22 mouse cellular contexts compared by ENCODE assay signal in genomic region chr15:101093988-101094387, GRCm38 (mm10). TPM values are rescaled to one million over a fixed set of nuclear protein-coding genes. Genes with fewer than 3 reads are reported as not detected.
A peak's percentile ranks its signal among the peaks of the same experiment; 100 is the strongest.
DNase-seq lines count a peak whose midpoint lies in the region; ATAC-seq and TF ChIP-seq lines count a peak whose summit lies in the region.
"Had no signal": no experiment of that assay in that cellular context is flagged by ENCODE, and none has a peak within 500 bp of the region (broad histone marks: within the 10 kb centered on the region; RNA-seq: fewer than 3 reads in every experiment).

No protein-coding gene starts in this region.

- 42% methylated on average over 6 of the region's 6 CpGs for WGBS in intestine, embryonic 16.5 days
- WGBS in intestine, postnatal 0 days, result 65% methylated on average over 6 of the region's 6 CpGs
- WGBS in hindbrain, embryonic 12.5 days, result 49% methylated on average over 6 of the region's 6 CpGs

- no peak overlapping the region for H3K4me3 ChIP-seq in intestine, embryonic 16.5 days (ENCODE audit: low read length)
- H3K4me3 ChIP-seq in intestine, postnatal 0 days (ENCODE audit: low read depth, low read length), result no peak overlapping the region
- peak overlapping the region; percentile 73 for H3K4me3 ChIP-seq in E14TG2a.4 (replicated peaks; ENCODE audit: low read length)
- no peak overlapping the region for H3K4me3 ChIP-seq in hindbrain, embryonic 12.5 days
- H3K4me3 ChIP-seq: embryonic facial prominence, embryonic 13.5 days; liver, embryonic 12.5 days; stomach, embryonic 15.5 days had no signal

- no peaks in the 10 kb centered on the region for H3K36me3 ChIP-seq in intestine, embryonic 16.5 days (ENCODE audit: control insufficient read depth, insufficient read depth, low read length)
- no peaks in the 10 kb centered on the region for H3K36me3 ChIP-seq in intestine, postnatal 0 days (ENCODE audit: control insufficient read depth, insufficient read depth)
- H3K36me3 ChIP-seq in E14TG2a.4 (ENCODE audit: insufficient read depth, low read length), result no peaks in the 10 kb centered on the region
- H3K36me3 ChIP-seq in hindbrain, embryonic 12.5 days, result no peaks in the 10 kb centered on the region
- H3K36me3 ChIP-seq: embryonic facial prominence, embryonic 13.5 days; forebrain, embryonic 15.5 days; liver, embryonic 12.5 days; stomach, embryonic 15.5 days had no signal

- H3K9ac ChIP-seq in intestine, embryonic 16.5 days (ENCODE audit: low read depth, low read length), result no peak overlapping the region
- H3K9ac ChIP-seq in intestine, postnatal 0 days (ENCODE audit: low read depth, low read length), result no peak overlapping the region
- no peak overlapping the region for H3K9ac ChIP-seq in hindbrain, embryonic 12.5 days
- H3K9ac ChIP-seq: embryonic facial prominence, embryonic 13.5 days; forebrain, embryonic 15.5 days; liver, embryonic 12.5 days; stomach, embryonic 15.5 days had no signal

- peak; percentile 88 for DNase-seq in MN1 (ENCODE audit: low spot score)
- no peak for DNase-seq in B cell, adult 2 months
- DNase-seq in ovary, postnatal 10 days (ENCODE audit: low spot score), result no peak
- DNase-seq in layer of hippocampus, postnatal 36 days, result no peak
- DNase-seq: adrenal gland, adult 2 months; cerebellum, adult 8-10 months; gastrocnemius, postnatal 14 days; kidney, adult 9 months; lung, postnatal 10 days; thymus, postnatal 14 days had no signal

- H3K4me2 ChIP-seq in intestine, embryonic 16.5 days (ENCODE audit: low read depth, low read length), result no peak overlapping the region
- H3K4me2 ChIP-seq in intestine, postnatal 0 days (replicated peaks; ENCODE audit: low read depth), result no peak overlapping the region
- no peak overlapping the region; the same call in 1 of the 2 replicates for H3K4me2 ChIP-seq in hindbrain, embryonic 12.5 days (replicated peaks)
- H3K4me2 ChIP-seq: stomach, embryonic 15.5 days had no signal

- no peak for TF ChIP-seq CTCF in intestine, postnatal 0 days (IDR thresholded peaks at IDR 0.05; ENCODE audit: low read depth)
- no peak for TF ChIP-seq CTCF in E14TG2a.4 (conservative IDR thresholded peaks at IDR 0.05; ENCODE audit: low read length)

- peak; percentile 36; the same call in 1 of the 2 replicates for ATAC-seq in intestine, embryonic 16.5 days
- ATAC-seq in intestine, postnatal 0 days, result no peak
- ATAC-seq in hindbrain, embryonic 12.5 days (ENCODE audit: low FRiP score), result no peak
- ATAC-seq: liver, embryonic 12.5 days had no signal

- H3K27me3 ChIP-seq in intestine, embryonic 16.5 days (replicated peaks; ENCODE audit: control insufficient read depth, insufficient read depth, low read length), result no peaks in the 10 kb centered on the region
- H3K27me3 ChIP-seq in intestine, postnatal 0 days (replicated peaks; ENCODE audit: control insufficient read depth, insufficient read depth, low read length), result no peaks in the 10 kb centered on the region
- peaks cover 21% of the 10 kb centered on the region for H3K27me3 ChIP-seq in E14TG2a.4 (ENCODE audit: insufficient read depth, low read length)
- no peaks in the 10 kb centered on the region for H3K27me3 ChIP-seq in hindbrain, embryonic 12.5 days
- H3K27me3 ChIP-seq: embryonic facial prominence, embryonic 13.5 days; forebrain, embryonic 15.5 days had no signal

- peaks cover 20% of the 10 kb centered on the region for H3K4me1 ChIP-seq in intestine, embryonic 16.5 days (ENCODE audit: control insufficient read depth, insufficient read depth, low read length)
- no peaks in the 10 kb centered on the region for H3K4me1 ChIP-seq in intestine, postnatal 0 days (replicated peaks; ENCODE audit: control insufficient read depth, insufficient read depth, low read length)
- H3K4me1 ChIP-seq in E14TG2a.4 (replicated peaks; ENCODE audit: low read depth, low read length), result peaks cover 79% of the 10 kb centered on the region
- peaks cover 49% of the 10 kb centered on the region for H3K4me1 ChIP-seq in hindbrain, embryonic 12.5 days

- no peaks in the 10 kb centered on the region for H3K9me3 ChIP-seq in intestine, embryonic 16.5 days (ENCODE audit: control insufficient read depth, low read length)
- H3K9me3 ChIP-seq in intestine, postnatal 0 days (ENCODE audit: control insufficient read depth), result no peaks in the 10 kb centered on the region
- H3K9me3 ChIP-seq in E14TG2a.4 (ENCODE audit: low read length), result no peaks in the 10 kb centered on the region
- H3K9me3 ChIP-seq in hindbrain, embryonic 12.5 days (replicated peaks), result no peaks in the 10 kb centered on the region
- H3K9me3 ChIP-seq: embryonic facial prominence, embryonic 13.5 days; forebrain, embryonic 15.5 days; liver, embryonic 12.5 days; stomach, embryonic 15.5 days had no signal

- no peak overlapping the region for H3K27ac ChIP-seq in intestine, embryonic 16.5 days (ENCODE audit: low read length)
- H3K27ac ChIP-seq in intestine, postnatal 0 days (ENCODE audit: low read depth, low read length), result no peak overlapping the region
- peak overlapping the region; percentile 82; the same call in 1 of the 2 replicates for H3K27ac ChIP-seq in hindbrain, embryonic 12.5 days
- H3K27ac ChIP-seq: forebrain, embryonic 15.5 days; liver, embryonic 12.5 days; stomach, embryonic 15.5 days had no signal

RNA-seq across cellular contexts. Expression of gene Fignl2, which starts 15.6 kb away (rescaled TPM):
- 0.12 TPM in 2 replicates for polyA plus RNA-seq in intestine, embryonic 16.5 days (2015; fragmentation: Nextera tagmentation; extraction: Ambion mirVana)
- polyA plus RNA-seq in intestine, postnatal 0 days (2015; fragmentation: Nextera tagmentation; extraction: Ambion mirVana), result 0.16 and 0.33 TPM in 2 replicates
- polyA plus RNA-seq in hindbrain, embryonic 12.5 days (2016; fragmentation: Nextera tagmentation; extraction: Ambion mirVana), result 0.41 and 0.44 TPM in 2 replicates
- total RNA-seq in layer of hippocampus, postnatal 36 days (2021), result 1 to 10 TPM; 1.1 to 1.2 TPM
- total RNA-seq: hematopoietic stem cell, adult 5-6 weeks had no signal
- polyA plus RNA-seq: forebrain, embryonic 15.5 days had no signal

RNA-seq across cellular contexts. Expression of gene Ankrd33, which starts 21.6 kb away (rescaled TPM):
- not detected in 2 replicates for polyA plus RNA-seq in intestine, embryonic 16.5 days (2015; fragmentation: Nextera tagmentation; extraction: Ambion mirVana)
- polyA plus RNA-seq in intestine, postnatal 0 days (2015; fragmentation: Nextera tagmentation; extraction: Ambion mirVana), result not detected in 2 replicates
- not detected in 2 replicates for polyA plus RNA-seq in hindbrain, embryonic 12.5 days (2016; fragmentation: Nextera tagmentation; extraction: Ambion mirVana)
- not detected for total RNA-seq in layer of hippocampus, postnatal 36 days (2021)
- total RNA-seq: gastrocnemius, postnatal 14 days; hematopoietic stem cell, adult 5-6 weeks; left cerebral cortex, postnatal 10 days had no signal
- polyA plus RNA-seq: embryonic facial prominence, embryonic 13.5 days; forebrain, embryonic 15.5 days; heart, embryonic 11.5 days; liver, embryonic 12.5 days; small intestine, adult 2 months; stomach, embryonic 15.5 days had no signal

RNA-seq across cellular contexts. Expression of gene Acvrl1, which starts 34.3 kb away (rescaled TPM):
- polyA plus RNA-seq in intestine, embryonic 16.5 days (2015; fragmentation: Nextera tagmentation; extraction: Ambion mirVana), result 31.2 and 31.9 TPM in 2 replicates
- 13.8 and 14.6 TPM in 2 replicates for polyA plus RNA-seq in intestine, postnatal 0 days (2015; fragmentation: Nextera tagmentation; extraction: Ambion mirVana)
- polyA plus RNA-seq in hindbrain, embryonic 12.5 days (2016; fragmentation: Nextera tagmentation; extraction: Ambion mirVana), result 11.6 TPM in 2 replicates
- total RNA-seq in layer of hippocampus, postnatal 36 days (2021), result 1 to 10 TPM; 7.5 to 8.9 TPM

RNA-seq across cellular contexts. Expression of gene Gm47841, which starts 46.8 kb away (rescaled TPM):
- not detected in 2 replicates for polyA plus RNA-seq in intestine, embryonic 16.5 days (2015; fragmentation: Nextera tagmentation; extraction: Ambion mirVana)
- polyA plus RNA-seq in intestine, postnatal 0 days (2015; fragmentation: Nextera tagmentation; extraction: Ambion mirVana), result not detected in 2 replicates
- polyA plus RNA-seq in hindbrain, embryonic 12.5 days (2016; fragmentation: Nextera tagmentation; extraction: Ambion mirVana), result not detected in 2 replicates
- not detected for total RNA-seq in layer of hippocampus, postnatal 36 days (2021)
- total RNA-seq: gastrocnemius, postnatal 14 days; hematopoietic stem cell, adult 5-6 weeks had no signal
- polyA plus RNA-seq: adrenal gland, adult 2 months; embryonic facial prominence, embryonic 13.5 days; forebrain, embryonic 15.5 days; heart, embryonic 11.5 days; liver, embryonic 12.5 days; small intestine, adult 2 months; stomach, embryonic 15.5 days had no signal
